Mouse (Mus musculus) limb, embryonic 15.5 days (tissue): ENCODE data around the gene Lgals2. TPM values are rescaled to one million over a fixed set of nuclear protein-coding genes. Genes with fewer than 3 reads are reported as not detected.

Experiments
- ATAC-seq: fragments of 200-750 bp; cut with Nextera tagmentation; 2 replicates; pipeline ENCODE4 v1.8.0; 2017; ENCODE audit warnings: low read depth, moderate TSS enrichment; ENCODE audit not compliant: insufficient number of reproducible peaks, low FRiP score, low TSS enrichment
- H3K27ac ChIP-seq: fragments of 300-500 bp; sonication (generic); 2 replicates; pipeline ENCODE4 v1.5.1; 2015; ENCODE audit warnings: moderate library complexity, mild to moderate bottlenecking, inconsistent platforms
- H3K27me3 ChIP-seq: fragments of 300-500 bp; sonication (generic); 2 replicates; pipeline ENCODE4 v1.6.1; 2015; ENCODE audit warnings: inconsistent platforms
- H3K36me3 ChIP-seq: fragments of 300-500 bp; sonication (generic); 2 replicates; pipeline ENCODE4 v1.6.1; 2015; ENCODE audit warnings: inconsistent platforms
- H3K4me1 ChIP-seq: fragments of 300-500 bp; sonication (generic); 2 replicates; pipeline ENCODE4 v1.6.1; 2015; ENCODE audit warnings: inconsistent platforms
- H3K4me2 ChIP-seq: fragments of 300-500 bp; sonication (generic); 2 replicates; pipeline ENCODE4 v1.6.1; 2015; ENCODE audit warnings: mild to moderate bottlenecking, inconsistent platforms
- H3K4me3 ChIP-seq: fragments of 300-500 bp; sonication (generic); 2 replicates; pipeline ENCODE4 v1.5.1; 2015; ENCODE audit warnings: mild to moderate bottlenecking, inconsistent platforms
- H3K9ac ChIP-seq: fragments of 300-500 bp; sonication (generic); 2 replicates; pipeline ENCODE4 v1.6.1; 2015; ENCODE audit warnings: inconsistent platforms
- H3K9me3 ChIP-seq: fragments of 300-500 bp; sonication (generic); 2 replicates; pipeline ENCODE4 v1.6.1; 2016; ENCODE audit warnings: inconsistent platforms
- WGBS: fragments of 180-500 bp; shearing (Covaris S2); methylation state at CpG from one replicate; pipeline ENCODE4 v1.1.7; 2015; 5-methylcytosine and 5-hydroxymethylcytosine counted together
- polyA plus RNA-seq: library from polyadenylated mRNA; unstranded; fragments of >200 nt; fragmentation: Nextera tagmentation; extraction: Ambion mirVana; gene quantifications from 2 replicates; pipeline ENCODE4 v1.2.1, GENCODE M21; 2015

The Lgals2 gene
- polyA plus RNA-seq, 1 experiment from 2014 or later: 0.73 TPM

DNA sequence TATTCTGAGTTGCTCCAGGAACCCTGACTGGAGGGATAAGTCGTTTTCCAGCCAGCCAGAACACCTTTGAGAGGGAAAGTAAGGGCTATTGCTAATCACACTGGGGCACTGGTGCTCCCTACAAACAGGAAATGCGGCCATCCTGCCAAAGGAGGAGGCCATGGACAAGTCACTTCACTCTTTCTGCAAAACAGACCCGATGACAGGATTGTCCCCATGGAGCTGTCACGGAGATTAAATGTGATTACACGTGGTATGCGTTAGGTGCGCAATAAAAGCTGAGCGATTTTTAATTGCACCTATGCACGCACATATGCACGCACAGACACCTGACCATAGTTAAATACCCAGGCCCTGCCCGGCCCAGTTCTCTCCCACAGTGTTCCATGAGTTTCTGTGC lies 14.6 kb downstream of the Lgals2 start:
- Histone ChIP-seq H3K9me3 (no peaks in the 10 kb centered on the region), H3K27ac (0 out of 2 replicates have a peak overlapping the region, but pooled peaks have one; percentile 43), H3K36me3 (no peaks in the 10 kb centered on the region), H3K27me3 (peaks cover 19% of the 10 kb centered on the region; the same call in 1 of the 2 replicates), H3K9ac (no peak overlapping the region), H3K4me2 (no peak overlapping the region), H3K4me3 (no peak overlapping the region), H3K4me1 (peaks cover 73% of the 10 kb centered on the region)
- 26% methylated on average over 11 of the region's 11 CpGs for WGBS
- no peak for ATAC-seq

DNA sequence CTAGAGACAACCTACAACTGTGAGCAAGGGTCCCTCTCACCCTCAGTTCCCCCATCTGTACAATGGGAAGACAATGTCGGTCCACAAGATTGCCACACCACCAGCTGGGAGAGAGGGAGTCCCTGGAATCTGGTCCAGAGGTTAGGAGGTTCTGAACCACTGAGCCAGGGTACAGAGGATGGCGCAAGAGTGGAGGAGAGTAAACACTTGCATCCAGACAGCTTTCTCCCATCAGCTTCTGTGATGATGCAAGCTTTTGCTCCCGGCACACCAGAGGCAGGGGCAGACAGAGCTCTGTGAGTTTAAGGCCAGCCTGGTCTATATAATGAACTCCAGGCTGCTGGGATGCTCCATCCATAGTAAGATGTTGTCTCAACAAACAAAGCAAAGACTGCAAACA lies 15.1 kb downstream of the Lgals2 start:
- no peaks in the 10 kb centered on the region for H3K36me3 ChIP-seq
- no peak for ATAC-seq
- peak overlapping the region; percentile 43; the same call in 1 of the 2 replicates for H3K27ac ChIP-seq
- H3K4me2 ChIP-seq: no peak overlapping the region
- H3K27me3 ChIP-seq: peaks cover 19% of the 10 kb centered on the region; the same call in 1 of the 2 replicates
- H3K9ac ChIP-seq: no peak overlapping the region
- H3K4me3 ChIP-seq: no peak overlapping the region
- H3K4me1 ChIP-seq: peaks cover 73% of the 10 kb centered on the region
- H3K9me3 ChIP-seq: no peaks in the 10 kb centered on the region
- WGBS: 31% methylated on average over 3 of the region's 3 CpGs

DNA sequence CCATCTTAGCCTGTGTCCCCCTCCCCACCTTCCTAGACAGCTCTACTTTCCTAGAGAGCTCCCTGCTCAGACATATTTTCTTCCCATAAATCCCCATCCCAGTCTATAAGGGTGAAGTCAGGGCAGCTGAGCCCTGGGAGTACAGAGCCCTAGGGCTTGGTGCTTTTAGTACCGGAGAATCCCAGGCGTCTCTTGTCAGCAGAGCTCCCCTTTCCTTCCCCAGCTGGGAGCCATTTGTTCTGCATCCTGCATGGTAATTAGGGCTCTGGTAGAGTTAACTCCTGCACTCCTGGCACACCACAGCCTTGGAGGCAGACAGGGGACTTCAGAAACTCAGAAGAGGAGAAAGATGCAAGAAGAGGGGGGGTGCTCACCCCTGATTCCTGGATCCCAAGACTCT lies 15.6 kb downstream of the Lgals2 start:
- Histone ChIP-seq H3K36me3 (no peaks in the 10 kb centered on the region), H3K4me1 (peaks cover 73% of the 10 kb centered on the region), H3K9me3 (no peaks in the 10 kb centered on the region), H3K4me3 (no peak overlapping the region), H3K27ac (peak overlapping the region; percentile 24; the same call in 1 of the 2 replicates), H3K4me2 (peak overlapping the region; percentile 1; the same call in 1 of the 2 replicates), H3K9ac (no peak overlapping the region), H3K27me3 (peaks cover 19% of the 10 kb centered on the region; the same call in 1 of the 2 replicates)
- 8% methylated on average over 2 of the region's 2 CpGs for WGBS
- no peak for ATAC-seq

DNA sequence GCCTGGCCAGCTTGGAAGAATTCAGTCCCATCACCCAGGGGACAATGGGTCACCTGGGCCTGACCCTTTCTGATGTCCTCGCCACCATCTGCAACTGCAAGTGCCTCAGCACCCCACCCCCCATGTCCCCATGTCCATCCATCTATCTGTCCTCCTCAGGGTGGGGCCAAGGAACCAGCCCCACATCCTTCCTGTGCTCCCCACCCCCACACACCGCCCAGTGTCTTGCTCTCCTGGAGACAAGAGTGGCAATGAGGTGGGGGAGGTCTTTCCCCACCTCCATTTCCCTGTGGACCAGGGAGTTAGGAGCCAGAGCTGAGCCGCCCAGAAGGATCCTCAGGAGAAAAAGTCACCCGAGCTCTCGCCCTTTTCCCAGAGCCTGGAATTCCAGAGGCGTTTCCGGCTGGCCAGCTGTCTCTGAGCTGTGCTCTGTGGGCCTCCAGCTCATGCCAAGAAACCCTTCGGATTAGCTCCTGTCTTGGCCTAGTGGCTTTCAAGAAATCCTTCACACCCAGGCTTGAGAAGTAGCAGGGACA lies 19.2 kb downstream of the Lgals2 start:
- peaks cover 75% of the 10 kb centered on the region for H3K4me1 ChIP-seq
- H3K4me2 ChIP-seq: no peak overlapping the region
- no peaks in the 10 kb centered on the region for H3K9me3 ChIP-seq
- H3K36me3 ChIP-seq: no peaks in the 10 kb centered on the region
- peak overlapping the region; percentile 72 for H3K27ac ChIP-seq
- WGBS: 37% methylated on average over 8 of the region's 8 CpGs
- no peak for ATAC-seq
- H3K9ac ChIP-seq: no peak overlapping the region
- no peak overlapping the region for H3K4me3 ChIP-seq
- peaks cover 7% of the 10 kb centered on the region; the same call in 1 of the 2 replicates for H3K27me3 ChIP-seq

DNA sequence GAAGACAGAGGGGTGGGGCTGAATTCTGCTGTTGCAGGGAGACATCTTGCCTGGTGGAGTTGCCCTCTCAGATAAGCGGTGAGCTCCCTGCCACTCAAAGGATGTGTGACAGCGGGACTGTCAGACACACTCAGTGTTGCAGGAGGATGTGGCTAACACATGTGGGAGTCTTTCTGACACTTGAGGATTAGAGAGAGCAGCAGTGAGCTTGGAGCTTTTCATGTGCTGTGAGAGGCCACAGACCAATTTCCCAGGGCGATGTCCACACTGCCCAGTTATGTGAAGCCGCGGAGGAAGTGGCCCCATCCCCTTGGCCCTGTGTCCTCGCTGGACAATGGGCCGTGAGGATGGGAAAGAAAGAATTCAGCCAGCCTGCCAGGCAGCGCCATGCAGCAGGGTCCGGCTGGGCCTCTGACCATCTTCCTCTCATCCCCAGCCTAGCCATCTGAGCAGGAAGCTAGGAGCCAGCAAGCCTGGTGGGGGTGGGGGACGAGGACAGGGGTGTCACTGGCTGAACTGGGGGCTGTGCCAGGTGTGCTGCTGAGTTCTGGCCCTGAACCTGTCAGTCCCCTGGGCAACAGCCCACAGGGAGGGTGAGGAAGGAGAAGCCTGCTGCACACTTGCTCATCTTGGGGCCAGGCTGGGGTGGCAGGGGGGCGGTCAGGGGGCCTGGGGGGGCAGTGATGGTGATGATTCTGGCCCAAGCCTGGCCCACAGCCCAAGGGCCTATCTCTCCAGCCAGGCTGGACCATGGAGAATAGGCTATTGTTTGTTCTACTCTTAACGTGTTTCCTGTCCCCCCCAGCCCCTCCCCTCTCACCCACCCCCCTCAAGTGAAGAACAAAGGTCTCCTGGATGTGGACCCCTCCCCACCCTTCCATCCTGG lies 19.9 kb downstream of the Lgals2 start:
- Histone ChIP-seq H3K4me1 (peaks cover 71% of the 10 kb centered on the region), H3K4me2 (no peak overlapping the region), H3K9me3 (no peaks in the 10 kb centered on the region), H3K27ac (peak overlapping the region; percentile 72), H3K36me3 (no peaks in the 10 kb centered on the region), H3K4me3 (no peak overlapping the region), H3K27me3 (0 out of 2 replicates have a peak, but pooled peaks cover 1% of the 10 kb centered on the region), H3K9ac (no peak overlapping the region)
- no peak for ATAC-seq
- 26% methylated on average over 12 of the region's 12 CpGs for WGBS

DNA sequence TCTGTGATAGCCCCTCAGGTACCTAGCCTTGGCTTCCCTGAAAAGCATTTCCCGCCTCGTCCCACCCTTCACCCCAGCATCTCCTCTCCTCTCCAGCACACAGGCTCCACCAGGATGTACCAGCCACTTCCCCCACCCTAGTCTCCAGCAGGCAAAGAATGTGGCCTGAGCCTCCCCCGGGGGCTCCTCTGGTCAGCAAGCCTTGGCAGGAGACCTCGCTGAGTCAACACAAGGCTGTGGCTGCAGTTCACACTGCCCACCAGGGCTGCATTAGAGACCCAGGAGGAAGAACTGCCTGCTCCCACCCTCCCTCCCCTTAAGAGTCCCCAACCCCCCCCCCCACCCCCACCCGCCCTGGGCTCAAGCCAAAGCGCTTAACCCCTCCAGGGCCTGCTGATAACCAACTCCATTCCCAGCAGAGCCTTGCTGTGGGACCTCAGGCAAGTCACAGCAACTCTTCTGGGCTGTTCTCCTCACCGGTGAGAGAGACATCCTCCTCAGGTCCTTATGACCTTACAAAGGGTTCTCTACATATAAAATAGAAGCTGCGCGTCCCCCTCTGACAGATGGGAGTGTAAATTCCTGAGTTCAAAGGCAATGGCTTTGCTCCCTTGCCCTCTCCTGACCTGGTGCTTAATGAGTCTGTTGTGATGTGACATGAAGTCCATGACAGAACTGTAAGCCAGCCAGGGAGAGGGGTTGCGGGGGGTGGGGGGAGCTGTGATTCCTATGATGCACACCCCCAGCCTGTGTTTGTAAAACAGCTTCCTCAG lies 20.9 kb downstream of the Lgals2 start:
- Histone ChIP-seq H3K4me1 (peaks cover 60% of the 10 kb centered on the region), H3K9ac (no peak overlapping the region)
- 28% methylated on average over 10 of the region's 10 CpGs for whole genome bisulfite sequencing

DNA sequence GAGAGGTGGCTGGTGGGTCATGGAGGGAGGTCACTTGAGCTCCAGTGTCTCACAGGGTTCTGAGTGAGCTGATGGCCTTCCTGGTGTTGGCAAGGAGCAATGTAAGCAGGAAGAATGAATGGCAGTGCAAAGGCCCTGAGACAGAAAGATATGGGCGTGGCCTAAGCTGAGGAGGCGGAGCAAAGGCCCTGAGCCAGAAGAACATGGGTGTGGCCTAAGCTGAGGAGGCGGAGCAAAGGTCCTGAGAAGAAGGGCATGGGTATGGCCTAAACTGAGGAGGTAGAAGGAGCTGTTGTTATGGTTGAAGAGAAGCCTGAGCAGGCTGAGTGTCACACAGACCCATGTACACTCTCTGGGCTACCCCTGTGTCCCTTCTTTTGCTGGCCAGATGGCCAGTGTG lies 21.7 kb downstream of the Lgals2 start:
- Histone ChIP-seq H3K4me2 (no peak overlapping the region), H3K27ac (peak overlapping the region; percentile 82), H3K4me3 (no peak overlapping the region), H3K4me1 (peaks cover 59% of the 10 kb centered on the region), H3K9ac (no peak overlapping the region), H3K9me3 (no peaks in the 10 kb centered on the region), H3K36me3 (no peaks in the 10 kb centered on the region), H3K27me3 (0 out of 2 replicates have a peak, but pooled peaks cover 1% of the 10 kb centered on the region)
- 87% methylated on average over 3 of the region's 3 CpGs for WGBS
- no peak for ATAC-seq

More for the DNA sequence above, 20.9 kb downstream of the Lgals2 start:
- no peak overlapping the region for H3K4me3 ChIP-seq
- no peaks in the 10 kb centered on the region for H3K9me3 ChIP-seq
- H3K4me2 ChIP-seq: no peak overlapping the region
- H3K36me3 ChIP-seq: no peaks in the 10 kb centered on the region
- no peak for ATAC-seq
- H3K27ac ChIP-seq: peak overlapping the region; percentile 82
- H3K27me3 ChIP-seq: no peaks in the 10 kb centered on the region

DNA sequence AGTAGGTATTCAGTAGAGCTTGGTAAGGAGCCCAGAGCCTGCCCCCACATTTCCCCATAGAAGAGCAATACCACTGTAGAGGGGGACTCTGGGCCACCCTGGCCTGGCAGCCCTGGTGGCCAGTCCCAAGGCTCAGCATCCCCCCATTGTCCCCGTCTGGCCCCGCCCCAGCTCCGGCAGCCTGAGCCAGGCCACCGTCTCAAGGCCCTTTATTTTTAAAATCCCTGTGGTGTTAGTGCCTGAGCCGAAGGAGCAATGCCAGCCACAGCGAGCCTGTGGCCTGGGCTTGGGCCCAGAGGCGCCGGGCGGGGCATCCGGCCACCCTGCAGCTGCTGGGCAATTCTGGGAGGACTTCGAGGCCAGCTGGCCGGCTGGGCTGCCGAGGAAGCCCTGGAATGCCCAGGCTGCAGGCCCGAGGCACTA lies 22.6 kb downstream of the Lgals2 start:
- ATAC-seq: peak; percentile 47; the same call in 1 of the 2 replicates
- 20% methylated on average over 14 of the region's 14 CpGs for WGBS
- Histone ChIP-seq H3K4me2 (0 out of 2 replicates have a peak overlapping the region, but pooled peaks have one; percentile 10), H3K4me1 (peaks cover 64% of the 10 kb centered on the region), H3K27me3 (peaks cover 8% of the 10 kb centered on the region; the same call in 1 of the 2 replicates), H3K36me3 (no peaks in the 10 kb centered on the region), H3K9me3 (no peaks in the 10 kb centered on the region), H3K9ac (no peak overlapping the region), H3K4me3 (no peak overlapping the region), H3K27ac (peak overlapping the region; percentile 82)

DNA sequence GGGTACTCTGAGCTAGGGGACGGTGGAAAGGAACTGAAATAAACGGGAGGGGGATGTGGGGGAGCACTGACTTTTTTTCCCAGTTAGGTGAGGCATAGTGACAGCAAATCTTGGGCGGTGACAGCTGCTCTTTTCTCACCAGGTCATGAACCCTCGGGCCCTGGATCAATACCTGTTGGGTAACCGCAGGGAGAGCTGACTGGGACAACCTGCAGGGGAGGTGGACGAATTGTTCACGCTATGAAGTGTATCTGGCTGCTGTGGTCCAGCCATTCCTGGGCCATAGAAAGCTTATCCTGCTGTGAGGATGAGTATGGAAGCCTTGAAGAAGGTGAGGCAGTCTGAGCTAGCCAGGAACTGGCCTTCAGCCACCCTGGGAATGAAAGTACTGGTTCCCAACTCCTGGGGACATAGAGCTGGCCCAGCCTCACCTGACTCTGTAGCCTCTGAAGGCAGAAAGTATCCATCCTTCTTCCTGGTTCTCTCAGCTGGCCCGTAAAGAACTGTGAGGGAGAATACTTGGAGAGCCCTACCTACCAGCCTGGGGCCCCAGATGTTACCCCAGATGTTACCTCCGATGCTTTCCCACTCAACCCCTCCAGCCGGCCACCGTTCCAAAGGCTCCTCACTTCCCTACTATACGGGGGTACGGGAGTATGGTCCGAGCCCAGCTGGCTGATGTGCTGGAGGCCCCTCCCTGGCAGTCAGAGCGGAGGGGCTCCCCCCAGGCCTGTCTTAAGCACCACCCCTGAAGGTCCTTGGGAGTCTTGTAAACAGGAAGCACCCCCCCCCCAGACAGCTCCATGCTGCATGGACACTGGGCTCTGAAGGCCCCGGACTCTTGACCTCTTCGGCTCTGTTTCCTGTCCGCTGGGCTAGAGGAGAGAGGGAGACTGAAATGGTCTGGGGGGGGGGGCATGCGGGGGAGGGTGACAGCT lies 23.3 kb downstream of the Lgals2 start:
- Histone ChIP-seq H3K9ac (0 out of 2 replicates have a peak overlapping the region, but pooled peaks have one; percentile 20), H3K4me1 (peaks cover 65% of the 10 kb centered on the region)
- 0 out of 2 replicates have a peak, but pooled peaks have one; percentile 11 for ATAC-seq

DNA sequence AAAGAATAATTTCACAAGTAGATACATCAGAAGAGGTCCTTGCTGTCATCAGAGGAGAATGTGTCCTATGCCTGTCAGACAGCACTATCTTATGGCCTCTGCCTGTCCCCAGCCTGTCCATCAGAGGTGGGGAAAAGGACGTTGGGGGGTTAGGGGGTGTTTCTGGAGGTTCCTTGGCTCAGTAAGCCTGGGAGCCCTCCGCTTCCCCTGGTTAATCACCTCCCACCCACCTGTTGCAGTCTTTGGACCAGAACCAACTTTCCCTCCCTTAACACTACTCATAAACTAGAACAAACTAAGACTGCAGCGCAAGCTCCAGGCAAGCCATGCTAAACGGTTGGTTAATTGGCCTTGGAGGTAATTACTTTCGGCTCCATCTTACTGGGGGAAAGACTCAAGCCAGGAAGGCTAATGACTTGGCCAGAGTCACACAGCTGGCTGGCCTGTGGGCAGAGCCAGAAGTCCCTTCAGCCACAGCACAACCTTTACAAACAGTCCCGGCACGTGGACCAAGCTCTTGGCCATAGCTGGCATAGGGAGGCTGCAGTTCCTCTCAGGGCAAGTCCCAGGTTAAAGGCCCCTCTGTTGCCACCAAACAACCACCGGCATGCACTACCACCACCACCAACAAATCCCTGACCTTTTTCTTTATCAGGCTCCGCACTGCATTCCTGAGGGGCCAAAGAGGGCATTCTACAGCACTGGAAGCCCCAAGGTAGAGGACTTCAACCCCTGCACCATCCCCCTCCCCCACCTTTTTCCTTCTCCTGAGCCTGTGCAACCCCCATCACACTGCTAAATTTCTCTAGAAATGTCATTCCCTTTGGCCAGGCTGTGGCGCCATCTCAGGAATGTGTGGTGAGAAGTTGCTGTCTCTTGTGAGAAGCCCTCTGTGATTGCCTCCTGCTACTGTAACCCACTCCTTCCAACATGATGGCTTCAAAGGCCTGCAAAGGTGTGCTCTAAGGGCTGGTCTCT lies 24.3 kb downstream of the Lgals2 start:
- 38% methylated on average over 10 of the region's 10 CpGs for WGBS
- no peak overlapping the region for H3K4me2 ChIP-seq

More for the DNA sequence above, 23.3 kb downstream of the Lgals2 start:
- H3K4me3 ChIP-seq: no peak overlapping the region
- H3K4me2 ChIP-seq: peak overlapping the region; percentile 2; the same call in 1 of the 2 replicates
- H3K27ac ChIP-seq: peak overlapping the region; percentile 82
- WGBS: 35% methylated on average over 19 of the region's 19 CpGs
- H3K27me3 ChIP-seq: peaks cover 13% of the 10 kb centered on the region; the same call in 1 of the 2 replicates
- no peaks in the 10 kb centered on the region for H3K36me3 ChIP-seq
- H3K9me3 ChIP-seq: no peaks in the 10 kb centered on the region

More for the DNA sequence above, 24.3 kb downstream of the Lgals2 start:
- Histone ChIP-seq H3K27me3 (peaks cover 15% of the 10 kb centered on the region; the same call in 1 of the 2 replicates), H3K9ac (no peak overlapping the region), H3K9me3 (no peaks in the 10 kb centered on the region), H3K4me3 (no peak overlapping the region), H3K4me1 (peaks cover 63% of the 10 kb centered on the region), H3K27ac (no peak overlapping the region), H3K36me3 (no peaks in the 10 kb centered on the region)
- no peak for ATAC-seq
